In genomic region chr19:6949951-6950350, GRCm38 (mm10) we compare ENCODE assay signal across 10 mouse cellular contexts. TPM values are rescaled to one million over a fixed set of nuclear protein-coding genes. Genes with fewer than 3 reads are reported as not detected.
A peak's percentile ranks its signal among the peaks of the same experiment; 100 is the strongest.
DNase-seq lines count a peak whose midpoint lies in the region; ATAC-seq lines count a peak whose summit lies in the region.
"Had no signal": no experiment of that assay in that cellular context is flagged by ENCODE, and none has a peak within 500 bp of the region (broad histone marks: within the 10 kb centered on the region; RNA-seq: fewer than 3 reads in every experiment).

No protein-coding gene starts in this region.

- H3K4me3 ChIP-seq in heart, embryonic 13.5 days = peak overlapping the region; percentile 63
- H3K4me3 ChIP-seq in brown adipose tissue, adult 24 weeks (ENCODE audit: insufficient read depth, low read depth, low read length) = peak overlapping the region; percentile 75; the same call in 1 of the 2 replicates
- H3K4me3 ChIP-seq in hindbrain, embryonic 13.5 days = peak overlapping the region; percentile 59
- peak overlapping the region; percentile 42; the same call in 1 of the 2 replicates for H3K4me3 ChIP-seq in midbrain, embryonic 11.5 days (ENCODE audit: low read depth, low read length)

- WGBS in heart, embryonic 13.5 days = 60% methylated on average over 5 of the region's 5 CpGs
- 40% methylated on average over 5 of the region's 5 CpGs for WGBS in hindbrain, embryonic 13.5 days
- 47% methylated on average over 5 of the region's 5 CpGs for WGBS in midbrain, embryonic 11.5 days

- H3K4me1 ChIP-seq in heart, embryonic 13.5 days = peaks cover 34% of the 10 kb centered on the region
- H3K4me1 ChIP-seq in brown adipose tissue, adult 24 weeks (ENCODE audit: control insufficient read depth, insufficient read depth, insufficient read length, low read length) = peaks cover 10% of the 10 kb centered on the region
- peaks cover 26% of the 10 kb centered on the region for H3K4me1 ChIP-seq in hindbrain, embryonic 13.5 days (replicated peaks)
- peaks cover 15% of the 10 kb centered on the region for H3K4me1 ChIP-seq in midbrain, embryonic 11.5 days (ENCODE audit: control insufficient read depth, insufficient read depth, low read length)

- H3K9me3 ChIP-seq in heart, embryonic 13.5 days = no peaks in the 10 kb centered on the region
- no peaks in the 10 kb centered on the region for H3K9me3 ChIP-seq in hindbrain, embryonic 13.5 days
- no peaks in the 10 kb centered on the region for H3K9me3 ChIP-seq in midbrain, embryonic 11.5 days (ENCODE audit: control insufficient read depth, low read length)

- peaks cover 37% of the 10 kb centered on the region for H3K36me3 ChIP-seq in heart, embryonic 13.5 days
- H3K36me3 ChIP-seq in hindbrain, embryonic 13.5 days = peaks cover 29% of the 10 kb centered on the region
- H3K36me3 ChIP-seq in midbrain, embryonic 11.5 days (ENCODE audit: control insufficient read depth, insufficient read depth, low read length) = no peaks in the 10 kb centered on the region

- ATAC-seq in heart, embryonic 13.5 days (ENCODE audit: extremely low read depth, insufficient number of reproducible peaks, low FRiP score, low TSS enrichment) = no peak
- no peak for ATAC-seq in hindbrain, embryonic 13.5 days (ENCODE audit: low FRiP score)
- ATAC-seq in midbrain, embryonic 11.5 days (ENCODE audit: low FRiP score) = no peak

- H3K27me3 ChIP-seq in heart, embryonic 13.5 days (replicated peaks) = no peaks in the 10 kb centered on the region
- no peaks in the 10 kb centered on the region for H3K27me3 ChIP-seq in hindbrain, embryonic 13.5 days
- no peaks in the 10 kb centered on the region for H3K27me3 ChIP-seq in midbrain, embryonic 11.5 days (ENCODE audit: control insufficient read depth, insufficient read depth, low read length)
- H3K27me3 ChIP-seq: CH12.LX had no signal

- DNase-seq in heart, postnatal 25 days (ENCODE audit: low spot score) = no peak
- DNase-seq in midbrain, embryonic 11.5 days (ENCODE audit: low spot score, missing footprints) = no peak
- DNase-seq in embryo, embryonic 9.5 days (ENCODE audit: extremely low spot score) = no peak
- DNase-seq in kidney, adult 11 months = no peak
- no peak for DNase-seq in left cerebral cortex, postnatal 4 days
- DNase-seq: gastrocnemius, postnatal 10 days had no signal

- intact Hi-C loops in heart, postnatal 25 days (cut with DNase I) = loop anchor here (5.0 kb wide), 1 partner anchor 703 kb away; no protein-coding TSS in a partner anchor
- intact Hi-C loops in left cerebral cortex, postnatal 4 days (cut with DNase I) = loop anchor here (5.0 kb wide), 1 partner anchor 703 kb away; no protein-coding TSS in a partner anchor

- H3K27ac ChIP-seq in heart, embryonic 13.5 days (replicated peaks) = peak overlapping the region; percentile 97
- no peak overlapping the region for H3K27ac ChIP-seq in brown adipose tissue, adult 24 weeks (replicated peaks; ENCODE audit: low read depth, low read length)
- H3K27ac ChIP-seq in hindbrain, embryonic 13.5 days = peak overlapping the region; percentile 96
- H3K27ac ChIP-seq in midbrain, embryonic 11.5 days (ENCODE audit: low read depth, low read length) = no peak overlapping the region

- peak overlapping the region; percentile 86 for H3K9ac ChIP-seq in heart, embryonic 13.5 days
- peak overlapping the region; percentile 80 for H3K9ac ChIP-seq in hindbrain, embryonic 13.5 days
- peak overlapping the region; percentile 76; the same call in 1 of the 2 replicates for H3K9ac ChIP-seq in midbrain, embryonic 11.5 days (ENCODE audit: low read length)

- H3K4me2 ChIP-seq in heart, embryonic 13.5 days = peak overlapping the region; percentile 91
- peak overlapping the region; percentile 98 for H3K4me2 ChIP-seq in hindbrain, embryonic 13.5 days
- H3K4me2 ChIP-seq in midbrain, embryonic 11.5 days = peak overlapping the region; percentile 94

RNA-seq across cellular contexts. Expression of gene Gpr137, which starts 7.7 kb away (rescaled TPM):
- polyA plus RNA-seq in heart, embryonic 13.5 days (2015; fragmentation: Nextera tagmentation; extraction: Ambion mirVana) = 18.6 and 19.6 TPM in 2 replicates
- total RNA-seq in heart, postnatal 25 days (2021) = 10 to 100 TPM; 35.0 to 38.8 TPM
- 31.2 and 45.5 TPM in 2 replicates for polyA plus RNA-seq in brown adipose tissue, adult 24 weeks (2012; ENCODE audit: insufficient read depth, insufficient read length, missing spikeins)
- polyA plus RNA-seq in hindbrain, embryonic 13.5 days (2015; fragmentation: Nextera tagmentation; extraction: Ambion mirVana) = 53.1 and 54.7 TPM in 2 replicates
- 28.0 and 32.0 TPM in 2 replicates for polyA plus RNA-seq in midbrain, embryonic 11.5 days (2014; fragmentation: Nextera tagmentation; extraction: Ambion mirVana)
- 10 to 100 TPM; 56.8 to 63.6 TPM for total RNA-seq in left cerebral cortex, postnatal 4 days (2021)

RNA-seq across cellular contexts. Expression of gene Bad, which starts 8.3 kb away (rescaled TPM):
- polyA plus RNA-seq in heart, embryonic 13.5 days (2015; fragmentation: Nextera tagmentation; extraction: Ambion mirVana) = 56.9 and 59.8 TPM in 2 replicates
- total RNA-seq in heart, postnatal 25 days (2021) = 10 to 100 TPM; 24.4 to 27.3 TPM
- 47.1 and 49.4 TPM in 2 replicates for polyA plus RNA-seq in brown adipose tissue, adult 24 weeks (2012; ENCODE audit: insufficient read depth, insufficient read length, missing spikeins)
- polyA plus RNA-seq in hindbrain, embryonic 13.5 days (2015; fragmentation: Nextera tagmentation; extraction: Ambion mirVana) = 83.1 and 86.9 TPM in 2 replicates
- polyA plus RNA-seq in midbrain, embryonic 11.5 days (2014; fragmentation: Nextera tagmentation; extraction: Ambion mirVana) = 53.7 and 55.9 TPM in 2 replicates
- total RNA-seq in left cerebral cortex, postnatal 4 days (2021) = 10 to 100 TPM; 46.2 to 47.1 TPM

RNA-seq across cellular contexts. Expression of gene Kcnk4, which starts 15.6 kb away (rescaled TPM):
- polyA plus RNA-seq in heart, embryonic 13.5 days (2015; fragmentation: Nextera tagmentation; extraction: Ambion mirVana) = 0.18 and 0.44 TPM in 2 replicates
- total RNA-seq in heart, postnatal 25 days (2021) = under 1 TPM; 0.20 to 0.36 TPM
- 1.6 and 1.8 TPM in 2 replicates for polyA plus RNA-seq in brown adipose tissue, adult 24 weeks (2012; ENCODE audit: insufficient read depth, insufficient read length, missing spikeins)
- polyA plus RNA-seq in hindbrain, embryonic 13.5 days (2015; fragmentation: Nextera tagmentation; extraction: Ambion mirVana) = 1.7 and 2.2 TPM in 2 replicates
- polyA plus RNA-seq in midbrain, embryonic 11.5 days (2014; fragmentation: Nextera tagmentation; extraction: Ambion mirVana) = not detected in 2 replicates
- total RNA-seq in left cerebral cortex, postnatal 4 days (2021) = 10 to 100 TPM; 13.8 to 15.5 TPM
- total RNA-seq: gastrocnemius, postnatal 10 days had no signal

RNA-seq across cellular contexts. Expression of gene Catsperz, which starts 24.8 kb away (rescaled TPM):
- 1.7 and 3.6 TPM in 2 replicates for polyA plus RNA-seq in heart, embryonic 13.5 days (2015; fragmentation: Nextera tagmentation; extraction: Ambion mirVana)
- total RNA-seq in heart, postnatal 25 days (2021) = not detected
- not detected in 2 replicates for polyA plus RNA-seq in brown adipose tissue, adult 24 weeks (2012; ENCODE audit: insufficient read depth, insufficient read length, missing spikeins)
- polyA plus RNA-seq in hindbrain, embryonic 13.5 days (2015; fragmentation: Nextera tagmentation; extraction: Ambion mirVana) = 0.86 and 1.00 TPM in 2 replicates
- polyA plus RNA-seq in midbrain, embryonic 11.5 days (2014; fragmentation: Nextera tagmentation; extraction: Ambion mirVana) = not detected in 2 replicates
- 10 to 100 TPM in 1 of 2 experiments, 1 to 10 TPM in 1; 6.2 to 11.1 TPM for total RNA-seq in left cerebral cortex, postnatal 4 days (2021)
- total RNA-seq: CH12.LX; gastrocnemius, postnatal 10 days had no signal

RNA-seq across cellular contexts. Expression of gene Ppp1r14b, which starts 24.8 kb away (rescaled TPM):
- 82.3 and 117 TPM in 2 replicates for polyA plus RNA-seq in heart, embryonic 13.5 days (2015; fragmentation: Nextera tagmentation; extraction: Ambion mirVana)
- 100 to 1,000 TPM in 1 of 2 experiments, 10 to 100 TPM in 1; 83.5 to 112 TPM for total RNA-seq in heart, postnatal 25 days (2021)
- polyA plus RNA-seq in brown adipose tissue, adult 24 weeks (2012; ENCODE audit: insufficient read depth, insufficient read length, missing spikeins) = 210 and 250 TPM in 2 replicates
- 114 and 143 TPM in 2 replicates for polyA plus RNA-seq in hindbrain, embryonic 13.5 days (2015; fragmentation: Nextera tagmentation; extraction: Ambion mirVana)
- polyA plus RNA-seq in midbrain, embryonic 11.5 days (2014; fragmentation: Nextera tagmentation; extraction: Ambion mirVana) = 245 and 285 TPM in 2 replicates
- 100 to 1,000 TPM; 335 to 369 TPM for total RNA-seq in left cerebral cortex, postnatal 4 days (2021)

Comparison
In these comparisons a context has a peak if more than half of its experiments do, and no peak if none do; other contexts are left out.
1. H3K27ac ChIP-seq: peak in heart, embryonic 13.5 days (single experiment) and hindbrain, embryonic 13.5 days (single experiment); none in brown adipose tissue, adult 24 weeks (single experiment) and midbrain, embryonic 11.5 days (single experiment).
2. Peak in every context shown above with its lines, with median percentiles within 50 percentile points of each other: H3K4me2 ChIP-seq, H3K4me3 ChIP-seq and H3K9ac ChIP-seq.